Mouse (Mus musculus) kidney, adult 2 months (tissue): Measurements from ENCODE around the gene Abhd2. TPM values are rescaled to one million over a fixed set of nuclear protein-coding genes. Genes with fewer than 3 reads are reported as not detected.

Experiments
- DNase-seq: peaks from one replicate; pipeline ENCODE4 v3.0.0; 2021
- H3K27ac ChIP-seq: fragments of 200-500 bp; 2 replicates; pipeline ENCODE4 v1.5.1; 2012; ENCODE audit warnings: low read depth, low read length, control low read depth, inconsistent platforms; ENCODE audit not compliant: insufficient read depth
- H3K27me3 ChIP-seq: fragments of 200-500 bp; replicated peaks from 2 replicates; pipeline ENCODE4 v1.6.1; 2012; ENCODE audit warnings: mild to moderate bottlenecking, moderate library complexity, low read length, inconsistent platforms; ENCODE audit not compliant: control insufficient read depth, insufficient read depth
- H3K36me3 ChIP-seq: fragments of 200-500 bp; 2 replicates; pipeline ENCODE4 v1.6.1; 2012; ENCODE audit warnings: mild to moderate bottlenecking, moderate library complexity, low read length, inconsistent platforms; ENCODE audit not compliant: control insufficient read depth, insufficient read depth
- H3K4me1 ChIP-seq: fragments of 200-500 bp; 2 replicates; pipeline ENCODE4 v1.6.1; 2011; ENCODE audit warnings: low read length; ENCODE audit not compliant: control insufficient read depth, insufficient read depth
- H3K4me3 ChIP-seq: fragments of 200-500 bp; 2 replicates; pipeline ENCODE4 v1.5.1; 2011; ENCODE audit warnings: mild to moderate bottlenecking, low read depth, low read length, control low read depth; ENCODE audit not compliant: insufficient read depth
- CTCF ChIP-seq: fragments of 200-500 bp; conservative IDR thresholded peaks from 2 replicates; pipeline ENCODE4 v1.5.1; 2011; ENCODE audit warnings: low read depth, mild to moderate bottlenecking, control low read depth, low read length, moderate library complexity, mixed read lengths; ENCODE audit not compliant: insufficient read depth, insufficient read length
- POLR2A ChIP-seq: fragments of 200-500 bp; IDR thresholded peaks from one replicate; pipeline ENCODE4 v1.6.1; 2011; ENCODE audit warnings: low read depth, low read length, control low read depth
- WGBS: fragments of 180-500 bp; shearing (Covaris S2); methylation state at CpG from one replicate; pipeline ENCODE4 v1.1.7; 2018; 5-methylcytosine and 5-hydroxymethylcytosine counted together
- polyA plus RNA-seq: library from polyadenylated mRNA; depleted of rRNA; stranded (reverse); fragments of >200 nt; gene quantifications from 2 replicates; pipeline ENCODE4 v1.2.3, GENCODE M21; 2012

Abhd2 gene
- polyA plus RNA-seq, 1 experiment, result 29.4 TPM

DNA sequence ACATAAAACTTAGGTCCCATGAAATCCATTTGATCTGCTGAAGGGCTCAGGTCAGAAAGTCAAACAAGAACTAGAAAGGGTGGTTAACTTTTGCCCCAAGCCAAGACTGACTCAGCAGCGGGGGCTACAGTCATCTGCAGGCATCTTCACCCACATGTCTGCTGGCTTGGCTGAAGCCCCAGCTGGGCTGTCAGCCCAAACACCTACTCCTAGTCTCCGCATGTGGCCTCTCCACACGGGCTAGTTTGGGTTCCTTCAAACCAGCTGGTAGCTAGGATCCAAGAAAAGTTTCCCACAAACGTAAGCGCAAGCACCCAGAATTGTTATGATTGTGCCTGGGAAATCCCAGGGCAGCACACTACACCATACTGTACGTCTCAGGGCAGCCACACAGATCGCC lies 17.6 kb upstream of the Abhd2 start:
- Histone ChIP-seq H3K36me3 (no peaks in the 10 kb centered on the region), H3K27ac (no peak overlapping the region), H3K4me1 (no peaks in the 10 kb centered on the region; the same call in 1 of the 2 replicates), H3K4me3 (no peak overlapping the region), H3K27me3 (no peaks in the 10 kb centered on the region)
- DNase-seq, result peak; percentile 45
- WGBS, result 82% methylated on average over 7 of the region's 7 CpGs
- TF ChIP-seq POLR2A (no peak), CTCF (no peak)

DNA sequence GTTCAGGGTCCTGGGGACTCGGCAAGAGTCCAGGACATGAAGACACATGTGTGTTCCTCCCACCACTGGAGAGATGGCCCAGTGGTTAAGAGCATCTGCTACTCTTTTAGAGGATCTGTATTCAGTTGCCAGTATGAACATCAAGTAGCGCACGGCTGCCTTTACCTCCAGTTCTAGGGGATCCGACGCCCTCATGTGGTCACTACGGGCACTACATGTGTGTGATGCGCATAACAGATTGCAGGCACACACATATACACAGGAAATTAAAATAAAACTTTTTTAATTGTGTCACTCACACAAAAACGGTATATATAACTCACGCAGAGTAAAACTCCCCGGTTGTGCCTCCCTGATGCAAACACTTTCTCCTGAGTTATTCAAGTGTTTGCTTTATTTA lies 17.2 kb upstream of the Abhd2 start:
- Histone ChIP-seq H3K27me3 (no peaks in the 10 kb centered on the region), H3K27ac (no peak overlapping the region), H3K36me3 (no peaks in the 10 kb centered on the region), H3K4me3 (no peak overlapping the region), H3K4me1 (no peaks in the 10 kb centered on the region; the same call in 1 of the 2 replicates)
- TF ChIP-seq POLR2A (no peak), CTCF (peak; percentile 27; the same call in 1 of the 2 replicates)
- DNase-seq, result no peak
- 87% methylated on average over 10 of the region's 10 CpGs for WGBS

DNA sequence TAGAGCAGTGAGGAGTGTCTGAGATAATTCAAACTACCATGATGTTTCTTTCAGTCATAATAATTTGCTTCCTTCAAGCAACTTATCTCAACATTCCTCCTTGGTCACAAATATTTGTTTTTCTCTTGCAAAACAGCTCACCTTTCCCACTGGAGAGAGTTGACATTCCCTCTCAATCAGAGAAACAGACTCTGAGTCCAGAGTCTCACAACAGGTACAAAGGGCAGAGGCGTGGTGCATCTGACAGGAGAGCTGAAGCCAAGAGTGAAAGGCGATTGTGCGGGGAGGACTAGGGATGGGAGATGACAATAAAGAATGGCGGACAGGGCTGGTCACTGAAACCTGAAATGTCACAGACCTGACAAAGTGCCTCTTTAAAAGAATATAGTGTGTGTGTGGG lies 16.3 kb upstream of the Abhd2 start:
- whole genome bisulfite sequencing, result 64% methylated on average over 4 of the region's 4 CpGs
- no peaks in the 10 kb centered on the region for H3K27me3 ChIP-seq
- DNase-seq, result peak; percentile 85
- no peaks in the 10 kb centered on the region; the same call in 1 of the 2 replicates for H3K4me1 ChIP-seq
- no peak overlapping the region for H3K4me3 ChIP-seq
- peak overlapping the region; percentile 60 for H3K27ac ChIP-seq
- TF ChIP-seq CTCF (no peak), POLR2A (no peak)
- no peaks in the 10 kb centered on the region for H3K36me3 ChIP-seq

DNA sequence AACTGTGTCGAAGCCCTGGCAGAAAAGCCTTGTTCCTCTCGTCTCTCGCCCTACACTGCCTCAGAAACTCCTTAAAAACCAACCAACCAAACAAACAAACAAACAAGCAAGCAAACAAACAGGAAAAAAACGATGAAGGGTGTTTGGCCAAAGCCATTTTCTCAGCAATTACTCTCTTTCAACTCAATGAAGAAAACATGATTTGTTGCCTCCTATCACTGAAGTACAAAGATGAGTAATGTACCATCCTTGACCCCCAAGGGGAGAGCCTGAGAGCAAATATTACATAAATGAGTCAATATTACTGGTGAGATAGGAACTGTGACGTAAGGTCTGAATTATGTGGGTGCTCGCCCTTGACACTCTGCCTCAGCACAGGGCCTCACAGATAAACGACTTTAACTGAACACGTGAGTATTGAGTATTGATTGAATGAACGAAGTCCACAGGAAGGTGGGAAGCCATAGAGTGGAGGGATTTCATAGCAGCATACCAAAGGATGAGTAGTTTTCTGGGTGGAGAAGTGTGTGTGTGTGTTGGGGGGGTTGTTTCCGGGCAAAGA lies 13.9 kb upstream of the Abhd2 start:
- H3K27ac ChIP-seq, result no peak overlapping the region
- H3K27me3 ChIP-seq, result no peaks in the 10 kb centered on the region
- H3K4me1 ChIP-seq, result no peaks in the 10 kb centered on the region; the same call in 1 of the 2 replicates
- no peak overlapping the region for H3K4me3 ChIP-seq
- WGBS, result 93% methylated on average over 10 of the region's 10 CpGs
- no peaks in the 10 kb centered on the region for H3K36me3 ChIP-seq
- DNase-seq, result no peak
- TF ChIP-seq POLR2A (no peak), CTCF (no peak)

DNA sequence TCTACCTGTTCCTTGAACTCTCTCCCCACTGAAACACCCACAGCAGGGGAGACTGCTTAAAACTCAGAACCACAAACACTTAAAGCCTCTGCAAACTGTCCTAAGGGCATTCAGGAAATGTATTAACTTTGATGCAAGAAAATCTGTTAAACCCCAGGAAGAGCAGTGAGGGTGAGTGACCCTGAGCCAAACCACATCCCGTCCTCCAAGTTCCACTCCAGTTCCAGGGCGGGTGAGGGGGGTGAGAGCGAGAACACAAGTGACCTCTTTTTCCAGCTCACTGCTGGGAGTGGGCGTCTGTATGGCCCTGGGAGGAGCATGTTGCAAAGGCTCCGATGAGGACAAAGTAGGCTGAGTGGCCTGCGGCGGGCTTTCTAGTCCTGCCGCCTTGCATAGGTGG lies 10.5 kb upstream of the Abhd2 start:
- H3K4me3 ChIP-seq, result no peak overlapping the region
- 70% methylated on average over 8 of the region's 8 CpGs for WGBS
- TF ChIP-seq POLR2A (no peak), CTCF (no peak)
- H3K27ac ChIP-seq, result no peak overlapping the region
- no peaks in the 10 kb centered on the region for H3K27me3 ChIP-seq
- no peaks in the 10 kb centered on the region for H3K4me1 ChIP-seq
- peak; percentile 49 for DNase-seq
- no peaks in the 10 kb centered on the region for H3K36me3 ChIP-seq

DNA sequence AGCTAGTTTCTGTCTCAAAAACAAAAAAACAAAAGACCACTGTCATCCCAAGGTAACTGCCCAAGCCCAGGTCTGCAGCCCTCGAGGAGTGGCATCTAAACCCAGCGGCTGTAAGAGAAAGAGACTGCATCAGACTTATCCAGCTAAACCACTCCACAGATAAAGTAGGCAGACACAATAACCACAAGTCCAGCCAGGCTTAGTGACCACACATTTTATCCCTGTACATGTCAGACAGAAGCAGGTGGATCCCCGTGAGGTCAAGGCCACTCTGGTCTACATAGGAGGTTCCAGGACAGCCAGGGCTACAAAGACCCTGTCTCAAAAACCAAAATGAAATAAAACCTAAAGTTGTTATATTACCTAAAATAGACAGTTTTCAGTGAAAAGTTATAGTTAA lies 9.2 kb upstream of the Abhd2 start:
- WGBS, result 95% methylated on average over 3 of the region's 3 CpGs
- TF ChIP-seq CTCF, result no peak
- TF ChIP-seq POLR2A, result no peak
- Histone ChIP-seq H3K27ac (no peak overlapping the region), H3K27me3 (no peaks in the 10 kb centered on the region), H3K36me3 (no peaks in the 10 kb centered on the region), H3K4me3 (no peak overlapping the region), H3K4me1 (no peaks in the 10 kb centered on the region)
- no peak for DNase-seq

DNA sequence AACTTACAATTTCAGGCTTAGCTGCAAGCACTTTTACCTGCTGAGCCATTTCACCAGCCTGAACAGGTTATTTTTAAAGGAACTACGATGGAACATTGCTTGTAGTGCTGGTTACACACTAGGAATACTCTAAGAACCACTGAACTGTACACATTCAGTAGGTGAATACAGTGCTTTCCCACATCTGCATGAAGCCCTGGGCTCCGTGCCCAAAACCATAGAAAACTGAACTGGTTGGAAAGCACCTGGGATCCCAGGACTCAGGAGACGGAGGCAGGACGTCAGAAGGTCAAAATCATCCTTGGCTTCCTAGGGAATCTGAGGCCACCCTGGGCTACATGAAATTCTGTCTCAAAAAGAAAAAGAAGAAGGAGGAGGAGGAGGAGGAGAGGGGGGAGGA lies 6.8 kb upstream of the Abhd2 start:
- Histone ChIP-seq H3K27me3 (no peaks in the 10 kb centered on the region), H3K4me1 (no peaks in the 10 kb centered on the region), H3K27ac (no peak overlapping the region), H3K36me3 (no peaks in the 10 kb centered on the region), H3K4me3 (no peak overlapping the region)
- 36% methylated on average over 4 of the region's 4 CpGs for WGBS
- no peak for TF ChIP-seq POLR2A
- TF ChIP-seq CTCF, result no peak
- peak; percentile 63 for DNase-seq
